Mouse (Mus musculus): ENCODE data around the gene Hira. TPM values are rescaled to one million over a fixed set of nuclear protein-coding genes. Genes with fewer than 3 reads are reported as not detected.

The Hira gene
- total and polyA plus RNA-seq, 3 experiments: 34.7 to 55.4 (median 46.2) TPM

DNA sequence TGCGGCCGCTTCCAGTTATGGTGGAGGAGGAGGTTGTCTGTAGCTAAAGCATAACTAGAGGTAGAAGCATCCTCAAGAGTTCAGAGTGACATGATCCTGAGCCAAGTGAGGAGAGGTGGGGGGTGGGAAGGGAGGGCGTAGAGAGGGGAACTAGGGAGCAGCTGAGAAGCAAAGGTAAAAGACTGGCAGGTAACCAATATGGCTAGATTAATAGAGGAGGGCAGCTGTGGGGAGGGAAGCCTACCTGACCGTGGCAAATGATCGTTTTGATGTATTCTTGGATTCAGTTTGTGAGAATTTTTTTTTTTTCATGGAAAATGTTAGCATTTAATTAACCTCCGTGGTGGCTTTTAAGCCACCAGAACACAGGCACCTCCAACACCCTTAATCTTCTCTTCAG is 67.1 kb downstream of the Hira start:
- H3K27me3 ChIP-seq (ENCODE audit: insufficient read depth, low read length): no peaks in the 10 kb centered on the region
- H3K9me3 ChIP-seq (replicated peaks): no peaks in the 10 kb centered on the region
- no peak for DNase-seq (ENCODE audit: low spot score)
- H3K36me3 ChIP-seq (replicated peaks): peaks cover 84% of the 10 kb centered on the region
- no peaks in the 10 kb centered on the region for H3K4me1 ChIP-seq (ENCODE audit: insufficient read depth, low read depth, low read length)
- H3K4me3 ChIP-seq (ENCODE audit: low read depth, low read length): no peak overlapping the region
- TF ChIP-seq TAL1 (conservative IDR thresholded peaks at IDR 0.05; ENCODE audit: low read depth, low read length) (no peak), CTCF (IDR thresholded peaks at IDR 0.05; ENCODE audit: low read depth, low read length) (no peak), GATA2 (IDR thresholded peaks at IDR 0.05; ENCODE audit: borderline replicate concordance, low read depth, low read length) (no peak), GATA1 (IDR thresholded peaks at IDR 0.05; ENCODE audit: borderline replicate concordance, low read length) (no peak), POLR2AphosphoS5 (IDR thresholded peaks at IDR 0.05; ENCODE audit: insufficient replicate concordance, low read depth, low read length) (no peak)
- ATAC-seq (ENCODE audit: extremely low read depth, insufficient number of reproducible peaks, low FRiP score, poor library complexity, severe bottlenecking): no peak

DNA sequence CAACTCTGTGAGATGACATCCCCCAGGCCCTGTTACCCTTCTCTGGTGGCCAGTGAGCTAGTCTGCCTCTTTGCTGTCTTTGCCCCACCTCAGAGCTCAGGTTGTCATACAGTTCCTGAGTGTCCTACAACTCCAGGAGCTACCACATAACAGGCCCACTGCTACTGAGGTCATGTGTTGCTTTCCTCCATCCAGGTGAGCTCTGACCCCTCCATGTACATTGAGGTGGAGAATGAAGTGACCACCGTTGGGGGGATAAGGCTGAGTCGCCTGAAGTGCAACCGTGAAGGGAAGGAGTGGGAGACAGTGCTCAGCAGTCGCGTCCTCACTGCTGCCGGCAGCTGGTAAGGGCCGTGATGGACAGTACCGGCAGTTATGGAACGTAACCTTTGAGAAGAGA is 72.1 kb downstream of the Hira start:
- ATAC-seq (ENCODE audit: extremely low read depth, insufficient number of reproducible peaks, low FRiP score, poor library complexity, severe bottlenecking) (no peak), DNase-seq (ENCODE audit: low spot score) (no peak)
- H3K9me3 ChIP-seq (replicated peaks): no peaks in the 10 kb centered on the region
- H3K4me1 ChIP-seq (ENCODE audit: insufficient read depth, low read depth, low read length): no peaks in the 10 kb centered on the region
- H3K4me3 ChIP-seq (ENCODE audit: low read depth, low read length): no peak overlapping the region
- H3K27me3 ChIP-seq (ENCODE audit: insufficient read depth, low read length): no peaks in the 10 kb centered on the region
- TF ChIP-seq GATA1 (IDR thresholded peaks at IDR 0.05; ENCODE audit: borderline replicate concordance, low read length) (no peak), GATA2 (IDR thresholded peaks at IDR 0.05; ENCODE audit: borderline replicate concordance, low read depth, low read length) (no peak), CTCF (IDR thresholded peaks at IDR 0.05; ENCODE audit: low read depth, low read length) (no peak), TAL1 (conservative IDR thresholded peaks at IDR 0.05; ENCODE audit: low read depth, low read length) (no peak), POLR2AphosphoS5 (IDR thresholded peaks at IDR 0.05; ENCODE audit: insufficient replicate concordance, low read depth, low read length) (no peak)
- peaks cover 93% of the 10 kb centered on the region for H3K36me3 ChIP-seq (replicated peaks)

DNA sequence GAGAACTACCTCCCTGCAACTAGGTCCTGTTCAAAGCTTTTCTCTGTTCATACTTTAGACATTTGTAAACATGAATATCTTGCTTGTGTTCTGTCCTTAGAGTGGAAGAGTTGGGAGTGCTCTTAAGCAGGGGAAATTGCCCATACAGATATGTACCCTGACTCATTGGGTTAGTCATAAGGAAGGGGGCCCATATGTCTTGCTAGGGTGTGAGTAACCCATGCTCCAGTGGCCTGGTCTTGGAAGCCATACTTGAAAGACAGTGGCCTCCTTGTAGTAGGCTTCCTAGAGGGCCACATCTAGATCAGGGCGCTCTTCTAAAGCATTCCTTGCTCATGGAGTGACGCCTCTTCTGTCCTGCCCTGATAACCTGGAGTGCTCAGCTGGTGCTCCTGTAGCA is 73.5 kb downstream of the Hira start:
- peaks cover 96% of the 10 kb centered on the region for H3K36me3 ChIP-seq (replicated peaks)
- DNase-seq (ENCODE audit: low spot score) (no peak), ATAC-seq (ENCODE audit: extremely low read depth, insufficient number of reproducible peaks, low FRiP score, poor library complexity, severe bottlenecking) (no peak)
- TF ChIP-seq GATA2 (IDR thresholded peaks at IDR 0.05; ENCODE audit: borderline replicate concordance, low read depth, low read length): no peak
- no peak for TF ChIP-seq CTCF (IDR thresholded peaks at IDR 0.05; ENCODE audit: low read depth, low read length)
- no peak for TF ChIP-seq TAL1 (conservative IDR thresholded peaks at IDR 0.05; ENCODE audit: low read depth, low read length)
- TF ChIP-seq POLR2AphosphoS5 (IDR thresholded peaks at IDR 0.05; ENCODE audit: insufficient replicate concordance, low read depth, low read length): no peak
- no peak for TF ChIP-seq GATA1 (IDR thresholded peaks at IDR 0.05; ENCODE audit: borderline replicate concordance, low read length)
- H3K9me3 ChIP-seq (replicated peaks): no peaks in the 10 kb centered on the region
- H3K27me3 ChIP-seq (ENCODE audit: insufficient read depth, low read length): no peaks in the 10 kb centered on the region
- no peak overlapping the region for H3K4me3 ChIP-seq (ENCODE audit: low read depth, low read length)
- H3K4me1 ChIP-seq (ENCODE audit: insufficient read depth, low read depth, low read length): no peaks in the 10 kb centered on the region

DNA sequence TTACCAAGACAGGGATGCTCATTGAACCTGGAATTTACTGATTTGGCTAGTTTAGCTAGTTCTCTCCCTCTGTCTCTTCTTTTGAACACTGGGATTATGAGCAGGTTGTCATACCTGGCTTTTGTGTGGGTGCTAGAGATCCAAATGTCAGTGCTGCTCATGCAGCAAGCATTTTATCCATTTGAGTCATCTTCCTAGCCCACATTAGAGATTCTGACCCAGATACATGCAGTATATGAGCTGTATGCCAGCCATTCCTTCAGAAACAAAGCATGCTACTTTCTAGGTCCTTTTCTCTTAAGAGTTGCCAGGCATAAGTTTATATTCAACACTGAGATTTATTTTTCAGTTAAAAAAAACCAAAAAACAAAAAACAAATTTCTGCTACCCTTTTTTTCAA is 76.0 kb downstream of the Hira start:
- Histone ChIP-seq H3K27me3 (ENCODE audit: insufficient read depth, low read length) (no peaks in the 10 kb centered on the region), H3K4me3 (ENCODE audit: low read depth, low read length) (no peak overlapping the region), H3K4me1 (ENCODE audit: insufficient read depth, low read depth, low read length) (no peaks in the 10 kb centered on the region), H3K36me3 (replicated peaks) (peaks cover 96% of the 10 kb centered on the region), H3K9me3 (replicated peaks) (no peaks in the 10 kb centered on the region)
- TF ChIP-seq POLR2AphosphoS5 (IDR thresholded peaks at IDR 0.05; ENCODE audit: insufficient replicate concordance, low read depth, low read length) (no peak), GATA1 (IDR thresholded peaks at IDR 0.05; ENCODE audit: borderline replicate concordance, low read length) (no peak), GATA2 (IDR thresholded peaks at IDR 0.05; ENCODE audit: borderline replicate concordance, low read depth, low read length) (no peak), TAL1 (conservative IDR thresholded peaks at IDR 0.05; ENCODE audit: low read depth, low read length) (no peak), CTCF (IDR thresholded peaks at IDR 0.05; ENCODE audit: low read depth, low read length) (no peak)
- ATAC-seq (ENCODE audit: extremely low read depth, insufficient number of reproducible peaks, low FRiP score, poor library complexity, severe bottlenecking) (no peak), DNase-seq (ENCODE audit: low spot score) (no peak)

DNA sequence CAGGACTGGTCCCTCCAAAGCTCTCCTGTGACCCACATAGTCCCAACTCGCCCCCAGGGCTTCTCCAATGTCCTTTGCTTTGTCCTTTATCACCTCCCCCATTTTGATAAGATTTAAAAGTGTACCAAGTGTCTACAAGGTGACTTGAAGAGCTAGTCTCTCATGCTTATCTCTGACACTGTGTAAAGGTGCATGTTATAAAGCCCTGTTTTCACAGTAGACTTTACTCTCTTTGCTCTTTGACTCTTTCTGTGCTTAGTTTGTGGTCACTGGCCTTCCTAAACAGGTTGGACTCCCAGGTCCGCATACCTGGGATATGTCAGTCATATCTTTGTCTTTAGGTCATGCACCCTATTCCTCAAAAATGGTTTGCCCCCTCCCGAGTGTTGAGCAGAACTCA is 78.2 kb downstream of the Hira start:
- H3K27me3 ChIP-seq (ENCODE audit: insufficient read depth, low read length): no peaks in the 10 kb centered on the region
- H3K4me1 ChIP-seq (ENCODE audit: insufficient read depth, low read depth, low read length): no peaks in the 10 kb centered on the region
- H3K36me3 ChIP-seq (replicated peaks): peaks cover 78% of the 10 kb centered on the region
- no peak overlapping the region for H3K4me3 ChIP-seq (ENCODE audit: low read depth, low read length)
- ATAC-seq (ENCODE audit: extremely low read depth, insufficient number of reproducible peaks, low FRiP score, poor library complexity, severe bottlenecking): no peak
- TF ChIP-seq GATA2 (IDR thresholded peaks at IDR 0.05; ENCODE audit: borderline replicate concordance, low read depth, low read length) (no peak), TAL1 (conservative IDR thresholded peaks at IDR 0.05; ENCODE audit: low read depth, low read length) (no peak), CTCF (IDR thresholded peaks at IDR 0.05; ENCODE audit: low read depth, low read length) (no peak), POLR2AphosphoS5 (IDR thresholded peaks at IDR 0.05; ENCODE audit: insufficient replicate concordance, low read depth, low read length) (no peak), GATA1 (IDR thresholded peaks at IDR 0.05; ENCODE audit: borderline replicate concordance, low read length) (no peak)
- no peak for DNase-seq (ENCODE audit: low spot score)
- H3K9me3 ChIP-seq (replicated peaks): no peaks in the 10 kb centered on the region

DNA sequence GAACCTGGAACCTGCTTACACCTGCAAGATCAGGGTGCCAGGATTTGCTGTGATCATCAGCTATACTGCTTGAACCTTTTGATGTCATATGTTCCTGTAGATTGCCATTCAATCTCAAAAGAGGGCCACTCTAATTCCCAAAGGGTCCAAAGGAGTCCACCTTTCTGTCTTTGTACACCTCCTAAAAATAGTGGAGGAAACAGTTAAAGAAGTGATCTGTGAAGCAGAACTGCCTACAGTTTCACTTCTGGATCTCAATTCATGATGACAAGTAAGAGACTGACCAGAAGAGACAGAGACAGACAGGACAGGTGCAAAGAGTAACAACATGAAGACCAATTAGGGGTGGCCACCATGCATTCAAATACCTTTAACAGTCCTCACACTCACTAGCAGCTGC is 86.6 kb downstream of the Hira start:
- no peak overlapping the region for H3K4me3 ChIP-seq (ENCODE audit: low read depth, low read length)
- peaks cover 10% of the 10 kb centered on the region for H3K4me1 ChIP-seq (ENCODE audit: insufficient read depth, low read depth, low read length)
- H3K9me3 ChIP-seq (replicated peaks): peaks cover 14% of the 10 kb centered on the region
- H3K36me3 ChIP-seq (replicated peaks): peaks cover 71% of the 10 kb centered on the region
- no peaks in the 10 kb centered on the region for H3K27me3 ChIP-seq (ENCODE audit: insufficient read depth, low read length)
- ATAC-seq (ENCODE audit: extremely low read depth, insufficient number of reproducible peaks, low FRiP score, poor library complexity, severe bottlenecking) (no peak), DNase-seq (ENCODE audit: low spot score) (no peak)
- TF ChIP-seq POLR2AphosphoS5 (IDR thresholded peaks at IDR 0.05; ENCODE audit: insufficient replicate concordance, low read depth, low read length) (no peak), CTCF (IDR thresholded peaks at IDR 0.05; ENCODE audit: low read depth, low read length) (no peak), TAL1 (conservative IDR thresholded peaks at IDR 0.05; ENCODE audit: low read depth, low read length) (no peak), GATA2 (IDR thresholded peaks at IDR 0.05; ENCODE audit: borderline replicate concordance, low read depth, low read length) (no peak), GATA1 (IDR thresholded peaks at IDR 0.05; ENCODE audit: borderline replicate concordance, low read length) (no peak)
